Mouse (Mus musculus): ENCODE measurements at regions not wholly inside any gene's neighbourhood (a gene's known extent, or its start where the extent isn't known, plus 50 kb on each side); places are given as distances from the start of the nearest gene placed in this dataset.

DNA sequence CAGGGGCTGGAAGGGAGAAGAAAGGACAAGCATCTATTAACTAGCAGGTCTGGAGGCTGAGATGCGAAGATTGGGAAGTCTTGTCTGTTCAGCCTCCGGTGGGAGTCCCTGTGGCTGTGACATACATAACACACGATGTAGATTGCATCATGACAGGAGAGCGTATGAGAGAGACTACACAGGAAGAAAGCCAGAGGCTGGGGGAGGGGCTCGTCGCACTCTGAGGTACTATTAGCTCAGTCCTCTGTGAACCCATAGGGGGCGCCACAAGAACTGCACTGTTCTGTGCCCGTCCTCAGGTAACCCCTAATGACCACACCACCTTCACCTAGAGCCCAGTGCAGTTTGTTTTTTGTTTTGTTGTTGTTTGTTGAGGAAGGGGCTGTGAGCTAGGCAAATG lies 102.7 kb upstream of the Arid2 start:
- no peak for TF ChIP-seq CTCF (IDR thresholded peaks at IDR 0.05; ENCODE audit: borderline replicate concordance, insufficient read depth, low read depth, low read length)
- no peak for TF ChIP-seq POLR2A (IDR thresholded peaks at IDR 0.05; ENCODE audit: borderline replicate concordance, insufficient read depth, low read length)

All from cerebellum, adult 2 months (tissue).